Mouse (Mus musculus) liver, embryonic 12.5 days (tissue): ENCODE measurements around the gene Olfr1417. TPM values are rescaled to one million over a fixed set of nuclear protein-coding genes. Genes with fewer than 3 reads are reported as not detected.

Source experiments
- ATAC-seq: fragments of 200-750 bp; cut with Nextera tagmentation; 2 replicates; pipeline ENCODE4 v1.8.0; 2017; ENCODE audit warnings: moderate number of reproducible peaks, mild to moderate bottlenecking, moderate library complexity
- H3K27ac ChIP-seq: fragments of 300-500 bp; sonication (generic); 2 replicates; pipeline ENCODE4 v1.5.1; 2016; ENCODE audit warnings: mild to moderate bottlenecking
- H3K27me3 ChIP-seq: fragments of 300-500 bp; sonication (generic); replicated peaks from 2 replicates; pipeline ENCODE4 v1.6.1; 2016; ENCODE audit warnings: mild to moderate bottlenecking, moderate library complexity
- H3K36me3 ChIP-seq: fragments of 300-500 bp; sonication (generic); 2 replicates; pipeline ENCODE4 v1.6.1; 2016; ENCODE audit warnings: mild to moderate bottlenecking, moderate library complexity
- H3K4me1 ChIP-seq: fragments of 300-500 bp; sonication (generic); 2 replicates; pipeline ENCODE4 v1.6.1; 2016
- H3K4me2 ChIP-seq: fragments of 300-500 bp; sonication (generic); 2 replicates; pipeline ENCODE4 v1.6.1; 2016; ENCODE audit warnings: mild to moderate bottlenecking, moderate library complexity
- H3K4me3 ChIP-seq: fragments of 300-500 bp; sonication (generic); 2 replicates; pipeline ENCODE4 v1.5.1; 2016; ENCODE audit warnings: mild to moderate bottlenecking, moderate library complexity
- H3K9ac ChIP-seq: fragments of 300-500 bp; sonication (generic); 2 replicates; pipeline ENCODE4 v1.6.1; 2016; ENCODE audit warnings: mild to moderate bottlenecking, moderate library complexity
- H3K9me3 ChIP-seq: fragments of 300-500 bp; sonication (generic); replicated peaks from 2 replicates; pipeline ENCODE4 v1.6.1; 2016; ENCODE audit warnings: mild to moderate bottlenecking, moderate library complexity
- WGBS: fragments of 180-500 bp; shearing (Covaris S2); methylation state at CpG from one replicate; pipeline ENCODE4 v1.1.7; 2016; ENCODE audit not compliant: insufficient replicate concordance; 5-methylcytosine and 5-hydroxymethylcytosine counted together
- polyA plus RNA-seq: library from polyadenylated mRNA; unstranded; fragments of >200 nt; fragmentation: Nextera tagmentation; extraction: Ambion mirVana; gene quantifications from 2 replicates; pipeline ENCODE4 v1.2.1, GENCODE M21; 2016

Olfr1417 gene
- polyA plus RNA-seq, 1 experiment from 2014 or later, result not detected

DNA sequence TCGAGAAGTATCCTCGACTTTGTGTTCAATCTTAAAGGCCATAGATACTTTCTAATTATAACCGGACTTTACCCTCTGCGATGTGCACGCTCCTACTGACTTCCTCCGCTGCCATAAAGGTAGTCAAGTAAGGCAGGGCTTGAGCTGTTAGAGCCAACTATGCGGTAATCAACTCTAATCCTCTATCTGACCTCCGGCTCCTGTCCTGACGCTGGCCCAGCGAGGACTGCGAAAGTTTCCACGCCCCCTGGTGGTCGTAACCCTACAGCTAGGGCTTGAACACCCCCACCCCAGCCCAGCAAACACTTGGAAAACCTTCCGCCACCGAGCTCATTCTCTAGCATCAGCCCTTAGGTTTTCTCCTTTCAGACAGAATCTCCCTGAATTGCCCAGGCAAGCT, 19.2 kb downstream of the Olfr1417 start:
- Histone ChIP-seq H3K4me3 (peak overlapping the region; percentile 58), H3K4me2 (peak overlapping the region; percentile 76), H3K9me3 (no peaks in the 10 kb centered on the region), H3K27ac (no peak overlapping the region), H3K36me3 (no peaks in the 10 kb centered on the region), H3K4me1 (peaks cover 14% of the 10 kb centered on the region; the same call in 1 of the 2 replicates), H3K27me3 (peaks cover 57% of the 10 kb centered on the region), H3K9ac (no peak overlapping the region)
- ATAC-seq, result no peak
- WGBS, result 2% methylated on average over 15 of the region's 15 CpGs

DNA sequence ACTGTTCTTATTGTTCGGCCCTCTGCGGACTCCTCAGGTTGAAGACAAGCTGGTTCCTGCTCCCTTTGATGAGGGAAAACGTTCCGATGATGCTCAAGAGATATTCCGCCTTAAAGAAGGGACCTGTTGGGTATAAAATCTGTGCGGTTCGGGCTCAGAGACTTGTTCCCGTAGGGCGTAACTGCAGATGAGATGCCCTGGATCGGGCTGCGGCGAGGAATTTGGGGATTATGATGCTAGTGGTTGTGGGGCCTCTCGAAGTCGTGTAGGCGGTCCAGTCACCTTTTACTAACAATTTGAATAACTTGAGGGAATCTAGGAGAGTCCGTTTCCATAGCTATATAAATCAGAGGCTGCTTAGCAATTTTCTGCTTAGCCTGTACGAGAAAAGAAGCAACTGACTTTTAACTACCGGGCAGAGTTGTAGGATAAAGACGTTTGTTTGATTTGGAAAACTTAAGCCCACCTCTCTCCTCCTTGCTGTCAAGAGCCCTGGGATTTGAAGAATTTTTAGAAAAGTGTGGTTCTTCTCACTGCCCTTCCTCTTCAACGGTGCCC, 19.8 kb downstream of the Olfr1417 start, which contains the start of gene Stx3:
Gene Stx3, minus strand, starts transcription at position 261 of the 558 bp plus-strand sequence.
- H3K27me3 ChIP-seq, result peaks cover 59% of the 10 kb centered on the region
- H3K36me3 ChIP-seq, result no peaks in the 10 kb centered on the region
- H3K4me2 ChIP-seq, result peak within 1 kb of the TSS; percentile 76
- no peak for ATAC-seq
- no peaks in the 10 kb centered on the region for H3K9me3 ChIP-seq
- H3K4me1 ChIP-seq, result peaks cover 14% of the 10 kb centered on the region; the same call in 1 of the 2 replicates
- WGBS, result 1% methylated on average over 20 of the region's 20 CpGs
- H3K4me3 ChIP-seq, result peak within 1 kb of the TSS; percentile 58
- H3K9ac ChIP-seq, result peak within 1 kb of the TSS; percentile 46
- no peak within 1 kb of the TSS for H3K27ac ChIP-seq

DNA sequence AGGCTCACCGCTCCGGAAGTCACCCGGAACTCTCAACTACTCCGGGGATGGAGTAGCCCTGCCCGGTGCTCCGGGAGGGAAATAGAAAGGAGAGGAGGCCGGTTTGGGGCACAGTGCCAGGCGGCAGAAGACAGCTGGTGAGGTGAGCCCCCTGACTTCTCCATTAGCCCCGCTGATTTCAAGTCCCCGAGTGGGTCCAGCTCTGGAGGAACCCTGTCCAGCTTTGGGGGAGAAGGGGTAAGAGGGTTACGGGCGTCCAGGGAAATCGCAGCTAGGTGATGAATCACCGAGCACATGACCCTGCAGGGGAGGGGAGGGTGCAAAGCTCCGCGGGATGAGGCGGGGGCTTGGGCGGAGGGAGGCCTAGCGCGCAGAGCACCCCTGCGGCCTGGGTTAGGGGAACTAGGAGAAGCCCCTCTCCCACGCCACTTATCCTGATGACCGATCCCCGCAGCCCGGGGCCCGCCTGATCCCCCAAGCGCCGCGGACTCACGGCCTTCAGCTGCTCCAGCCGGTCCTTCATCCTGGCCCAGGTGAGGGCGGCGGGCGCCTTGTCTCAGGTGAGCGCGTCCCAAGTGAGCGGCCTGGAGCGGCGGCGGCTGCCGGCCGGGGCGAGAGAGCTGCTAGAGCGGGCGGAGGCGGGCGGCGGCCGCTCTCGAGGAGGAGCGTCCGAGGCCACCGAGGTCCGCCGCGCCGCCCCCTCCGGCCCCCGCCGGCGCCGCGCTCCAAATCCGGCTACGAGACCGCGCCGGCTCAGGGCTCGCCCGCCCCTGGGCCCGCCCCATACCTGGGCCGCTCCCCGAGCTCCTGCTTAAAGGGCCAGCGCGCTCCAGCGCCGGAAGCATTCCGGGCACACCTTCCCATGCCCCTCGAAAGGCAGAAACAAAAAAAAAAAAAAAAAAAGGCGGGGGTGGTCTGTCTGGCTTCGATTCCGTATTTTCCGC, 20.5 kb downstream of the Olfr1417 start:
- under 1% methylated on average over 78 of the region's 83 CpGs for WGBS
- peak; percentile 65 for ATAC-seq
- Histone ChIP-seq H3K9me3 (no peaks in the 10 kb centered on the region), H3K27me3 (peaks cover 59% of the 10 kb centered on the region), H3K27ac (no peak overlapping the region), H3K9ac (peak overlapping the region; percentile 46), H3K4me2 (peak overlapping the region; percentile 76), H3K4me3 (peak overlapping the region; percentile 58), H3K36me3 (no peaks in the 10 kb centered on the region), H3K4me1 (peaks cover 14% of the 10 kb centered on the region; the same call in 1 of the 2 replicates)

DNA sequence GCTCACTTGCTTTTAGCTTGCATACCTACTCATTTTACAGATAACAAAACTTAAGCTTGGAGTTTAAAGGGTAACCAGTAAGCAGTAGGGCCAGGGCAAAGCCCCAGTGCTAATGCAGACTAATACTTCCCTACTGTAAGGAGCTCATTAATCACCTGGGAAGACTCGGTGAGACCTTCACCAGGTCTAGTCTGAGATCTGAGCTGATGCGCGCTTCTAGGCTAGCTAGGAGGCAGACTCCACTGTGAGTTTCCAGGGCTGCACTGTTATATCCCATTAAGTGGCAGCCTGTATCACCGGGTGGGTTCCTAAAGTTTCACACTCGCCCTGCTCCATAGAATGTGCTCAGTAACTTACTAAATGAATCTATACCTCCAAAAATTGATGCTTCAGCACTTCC, 21.4 kb downstream of the Olfr1417 start:
- H3K4me2 ChIP-seq, result no peak overlapping the region
- peaks cover 59% of the 10 kb centered on the region for H3K27me3 ChIP-seq
- no peak for ATAC-seq

DNA sequence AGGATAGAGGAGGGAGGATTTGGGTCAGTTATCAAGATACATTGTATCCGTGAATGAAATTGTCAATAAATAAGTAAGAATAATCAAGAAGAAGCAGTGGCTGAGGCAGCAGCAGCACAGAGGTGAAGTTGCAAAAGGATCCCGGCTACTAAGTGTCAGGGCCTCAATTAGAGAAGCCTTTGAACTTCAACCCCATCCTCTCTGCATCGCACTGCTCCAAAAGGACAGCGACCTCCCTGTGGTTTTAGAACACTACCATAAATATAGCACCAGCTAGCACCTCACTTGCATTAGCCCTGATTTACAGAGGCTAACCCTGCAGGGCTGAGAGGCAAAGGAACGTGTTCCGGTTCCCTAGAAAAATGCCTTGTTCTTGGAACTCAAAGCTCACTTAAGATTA, 22.3 kb downstream of the Olfr1417 start:
- Histone ChIP-seq H3K4me3 (no peak overlapping the region), H3K27ac (no peak overlapping the region), H3K9me3 (no peaks in the 10 kb centered on the region), H3K36me3 (no peaks in the 10 kb centered on the region), H3K4me2 (no peak overlapping the region), H3K4me1 (peaks cover 14% of the 10 kb centered on the region; the same call in 1 of the 2 replicates), H3K27me3 (peaks cover 59% of the 10 kb centered on the region), H3K9ac (no peak overlapping the region)
- WGBS, result 40% methylated on average over 6 of the region's 6 CpGs
- no peak for ATAC-seq

More for the DNA sequence above, 21.4 kb downstream of the Olfr1417 start:
- no peak overlapping the region for H3K27ac ChIP-seq
- H3K4me3 ChIP-seq, result no peak overlapping the region
- no peaks in the 10 kb centered on the region for H3K9me3 ChIP-seq
- no peaks in the 10 kb centered on the region for H3K36me3 ChIP-seq
- 24% methylated on average over 5 of the region's 5 CpGs for WGBS
- H3K9ac ChIP-seq, result no peak overlapping the region
- peaks cover 14% of the 10 kb centered on the region; the same call in 1 of the 2 replicates for H3K4me1 ChIP-seq

DNA sequence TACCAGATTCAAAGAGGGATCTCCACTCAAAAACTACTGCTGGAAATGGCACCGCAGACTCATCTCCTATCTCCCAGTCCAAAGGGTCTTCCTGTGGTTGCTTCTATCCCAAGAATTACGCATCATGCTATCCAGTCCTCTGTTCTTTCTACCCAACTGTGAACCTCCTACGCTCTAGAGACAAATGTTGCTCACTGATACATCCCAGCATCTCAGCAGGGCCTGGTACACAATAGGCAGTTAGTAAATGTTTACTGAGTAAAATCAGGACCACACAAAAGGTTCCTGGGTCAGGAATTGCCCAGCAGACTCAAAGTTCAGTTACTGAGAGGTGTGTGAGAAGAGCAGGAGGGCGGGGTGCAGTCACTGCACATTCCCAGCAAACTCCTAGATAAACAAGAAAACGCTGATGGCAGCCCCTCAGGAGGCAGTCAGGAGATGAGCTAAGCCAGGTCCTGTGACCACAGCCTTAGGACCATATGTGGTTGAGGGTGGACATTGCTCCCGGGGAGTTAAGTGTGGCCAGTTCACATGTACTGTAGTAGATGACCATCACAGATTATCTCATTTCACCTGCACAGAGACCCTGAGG, 24.2 kb downstream of the Olfr1417 start:
- WGBS, result 57% methylated on average over 6 of the region's 6 CpGs
- ATAC-seq, result no peak
- H3K9ac ChIP-seq, result no peak overlapping the region

DNA sequence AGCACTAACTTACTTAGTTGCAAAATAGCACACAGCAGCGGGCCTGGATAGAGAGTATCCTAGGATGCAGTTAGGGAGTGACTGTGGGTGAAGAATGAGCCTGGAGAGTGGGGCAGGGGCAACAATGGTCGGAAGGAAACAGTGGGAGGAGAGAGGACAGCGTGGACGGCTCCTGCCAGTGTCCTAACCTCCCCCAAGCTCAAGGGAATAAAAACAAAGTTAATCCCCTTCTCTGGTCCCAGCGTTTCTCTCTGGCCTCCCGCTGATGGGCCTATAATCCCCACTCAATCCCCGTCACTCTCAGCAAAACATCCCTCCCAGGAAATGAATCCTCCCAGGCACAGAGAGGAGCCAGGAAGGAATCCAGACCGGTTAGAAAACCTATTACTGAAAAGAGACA, 25.4 kb downstream of the Olfr1417 start:
- H3K4me2 ChIP-seq, result no peak overlapping the region
- no peak overlapping the region for H3K4me3 ChIP-seq
- peaks cover 37% of the 10 kb centered on the region for H3K27me3 ChIP-seq
- H3K36me3 ChIP-seq, result no peaks in the 10 kb centered on the region
- H3K9ac ChIP-seq, result no peak overlapping the region
- H3K27ac ChIP-seq, result no peak overlapping the region
- 0 out of 2 replicates have a peak, but pooled peaks cover 5% of the 10 kb centered on the region for H3K4me1 ChIP-seq
- no peaks in the 10 kb centered on the region for H3K9me3 ChIP-seq
- no peak for ATAC-seq
- WGBS, result 18% methylated on average over 8 of the region's 8 CpGs

More for the DNA sequence above, 24.2 kb downstream of the Olfr1417 start:
- Histone ChIP-seq H3K4me3 (no peak overlapping the region), H3K9me3 (no peaks in the 10 kb centered on the region), H3K4me2 (no peak overlapping the region), H3K27me3 (peaks cover 49% of the 10 kb centered on the region), H3K36me3 (no peaks in the 10 kb centered on the region), H3K4me1 (peaks cover 14% of the 10 kb centered on the region; the same call in 1 of the 2 replicates), H3K27ac (no peak overlapping the region)

DNA sequence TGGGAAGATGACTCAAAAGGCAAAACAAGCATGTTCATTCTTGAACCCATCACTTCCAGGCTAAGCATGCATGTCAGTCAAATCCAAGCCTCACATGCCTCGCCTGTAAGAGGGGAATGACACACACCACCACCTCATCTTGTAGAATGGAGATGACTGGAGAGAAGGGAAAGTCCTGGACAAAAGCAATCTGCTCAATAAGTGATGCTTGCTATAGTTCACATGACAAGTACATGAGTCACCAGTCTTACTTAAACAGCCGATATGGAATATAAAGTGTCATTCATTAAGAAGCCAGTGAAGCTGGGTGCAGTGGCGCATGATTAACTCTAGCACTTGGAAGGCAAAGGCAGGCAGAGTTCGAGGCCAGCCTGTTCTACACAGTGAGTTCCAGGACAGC, 25.9 kb downstream of the Olfr1417 start:
- H3K36me3 ChIP-seq, result no peaks in the 10 kb centered on the region
- WGBS, result 56% methylated on average over 4 of the region's 4 CpGs
- no peak overlapping the region for H3K9ac ChIP-seq
- no peak overlapping the region for H3K27ac ChIP-seq
- H3K4me2 ChIP-seq, result no peak overlapping the region
- peaks cover 32% of the 10 kb centered on the region for H3K27me3 ChIP-seq
- no peaks in the 10 kb centered on the region for H3K9me3 ChIP-seq
- no peaks in the 10 kb centered on the region for H3K4me1 ChIP-seq
- ATAC-seq, result no peak
- H3K4me3 ChIP-seq, result no peak overlapping the region

DNA sequence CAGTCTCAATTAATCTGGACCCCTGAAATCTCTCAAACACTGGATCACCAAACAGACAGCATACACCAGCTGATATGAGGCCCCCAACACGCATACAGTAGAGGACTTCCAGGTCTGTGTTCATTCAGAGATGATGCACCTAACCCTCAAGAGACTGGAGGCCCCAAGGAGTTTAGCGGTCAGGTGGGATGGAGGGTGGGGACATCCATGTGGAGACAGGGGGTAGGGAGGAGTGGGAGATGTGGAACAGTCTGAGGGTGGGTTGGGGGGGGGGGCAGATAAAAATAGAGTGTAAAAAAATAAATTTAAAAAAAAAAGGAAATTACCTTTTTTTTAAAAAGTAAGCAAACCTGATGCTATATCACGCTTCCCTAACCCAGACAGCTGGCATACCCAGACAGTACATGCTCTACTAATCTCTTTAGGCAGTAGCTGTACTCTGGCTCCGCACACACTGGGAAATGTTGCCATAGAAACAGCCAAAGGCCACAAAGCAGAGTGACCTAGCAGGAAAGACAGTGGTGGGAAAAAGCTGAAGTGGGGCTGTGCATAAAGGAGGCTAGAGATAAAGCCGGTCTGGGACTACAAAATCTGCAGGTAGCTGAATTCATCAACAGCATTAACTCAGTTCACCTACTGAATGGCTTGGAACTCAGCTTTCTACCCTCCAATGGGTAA, 27.2 kb downstream of the Olfr1417 start:
- peaks cover 19% of the 10 kb centered on the region for H3K27me3 ChIP-seq
- H3K4me1 ChIP-seq, result no peaks in the 10 kb centered on the region
- ATAC-seq, result peak; percentile 54; the same call in 1 of the 2 replicates
- no peak overlapping the region for H3K4me3 ChIP-seq
- no peak overlapping the region for H3K9ac ChIP-seq
- WGBS, result 42% methylated on average over 5 of the region's 5 CpGs
- no peak overlapping the region for H3K27ac ChIP-seq
- H3K4me2 ChIP-seq, result no peak overlapping the region
- H3K9me3 ChIP-seq, result no peaks in the 10 kb centered on the region
- H3K36me3 ChIP-seq, result no peaks in the 10 kb centered on the region

DNA sequence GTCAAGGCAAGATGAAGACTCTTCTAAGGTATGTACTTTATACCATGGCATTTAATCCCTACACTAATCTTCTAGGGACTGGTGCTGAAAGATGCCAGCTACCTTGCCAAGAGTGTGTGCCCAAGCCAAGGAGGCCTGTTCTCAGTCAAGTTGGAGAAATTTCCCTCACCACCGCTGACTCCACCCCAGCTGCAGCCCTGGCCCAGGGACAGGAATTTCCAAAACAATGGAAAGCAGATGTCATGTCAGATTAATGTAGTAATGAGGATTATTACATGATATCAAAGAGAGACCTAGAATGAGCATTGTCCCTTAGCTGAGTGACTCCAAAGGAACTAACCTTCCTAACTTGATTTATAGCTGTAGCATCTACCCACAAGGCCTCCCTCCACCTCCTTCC, 28.2 kb downstream of the Olfr1417 start:
- no peak overlapping the region for H3K9ac ChIP-seq
- 62% methylated on average over 1 of the region's 1 CpGs for WGBS
- no peak overlapping the region for H3K27ac ChIP-seq
- H3K27me3 ChIP-seq, result peaks cover 10% of the 10 kb centered on the region
- H3K36me3 ChIP-seq, result no peaks in the 10 kb centered on the region
- H3K4me1 ChIP-seq, result no peaks in the 10 kb centered on the region
- no peak overlapping the region for H3K4me2 ChIP-seq
- no peak overlapping the region for H3K4me3 ChIP-seq
- ATAC-seq, result no peak
- no peaks in the 10 kb centered on the region for H3K9me3 ChIP-seq

DNA sequence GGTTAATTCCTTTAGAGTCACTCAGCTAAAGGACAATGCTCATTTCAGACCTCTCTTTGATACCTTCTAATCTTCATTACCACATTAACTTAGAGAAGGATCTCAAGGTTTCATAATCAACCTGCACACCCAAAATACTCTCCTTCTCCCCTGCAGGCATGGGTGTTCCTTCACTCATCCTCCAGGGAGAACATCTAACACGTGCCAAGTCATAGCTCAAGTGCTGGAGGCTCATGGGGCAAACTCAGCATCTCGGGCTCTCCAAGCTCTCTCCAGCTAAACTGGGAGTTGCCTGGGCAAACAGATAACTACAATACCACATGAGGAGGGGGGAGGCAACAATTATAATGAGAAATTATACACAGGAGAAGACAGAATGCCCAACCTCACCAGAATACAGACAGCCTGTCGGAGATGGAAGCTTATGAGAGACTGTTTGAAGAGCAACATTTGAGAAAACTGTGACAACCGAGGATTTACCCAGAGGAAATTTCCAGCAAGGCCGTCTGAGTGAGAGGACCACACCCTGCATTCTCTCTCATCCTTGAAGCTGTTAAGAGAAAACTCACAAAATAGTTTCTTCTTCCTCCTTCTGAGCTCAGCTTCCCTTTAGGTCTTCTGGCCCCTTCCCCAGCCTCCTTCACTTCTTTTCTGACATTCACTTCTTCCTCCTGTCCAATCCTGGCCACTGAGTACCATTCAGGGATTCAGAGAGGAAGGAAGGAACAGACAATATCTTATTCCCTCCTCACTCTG, 28.8 kb downstream of the Olfr1417 start:
- ATAC-seq, result no peak
- 0 out of 2 replicates have a peak, but pooled peaks cover 5% of the 10 kb centered on the region for H3K27me3 ChIP-seq

More for the DNA sequence above, 28.8 kb downstream of the Olfr1417 start:
- H3K4me1 ChIP-seq, result no peaks in the 10 kb centered on the region
- no peaks in the 10 kb centered on the region for H3K9me3 ChIP-seq
- no peak overlapping the region for H3K27ac ChIP-seq
- no peaks in the 10 kb centered on the region for H3K36me3 ChIP-seq
- no peak overlapping the region for H3K9ac ChIP-seq
- no peak overlapping the region for H3K4me3 ChIP-seq
- no peak overlapping the region for H3K4me2 ChIP-seq
- WGBS, result 29% methylated on average over 5 of the region's 5 CpGs
